Mouse (Mus musculus) stomach, postnatal 0 days (tissue): ENCODE measurements at regions not wholly inside any gene's neighbourhood (a gene's known extent, or its start where the extent isn't known, plus 50 kb on each side); places are given as distances from the start of the nearest gene placed in this dataset.

Source experiments
- ATAC-seq: fragments of 200-750 bp; cut with Nextera tagmentation; 2 replicates; pipeline ENCODE4 v1.8.0; 2017; ENCODE audit not compliant: low FRiP score, low TSS enrichment
- DNase-seq: peaks from one replicate; pipeline ENCODE4 v3.0.0-alpha.2; 2016; ENCODE audit warnings: low spot score
- H3K27ac ChIP-seq: fragments of 300-500 bp; sonication (generic); replicated peaks from 2 replicates; pipeline ENCODE4 v1.5.1; 2014; ENCODE audit warnings: mild to moderate bottlenecking, control low read depth
- H3K27me3 ChIP-seq: fragments of 300-500 bp; sonication (generic); 2 replicates; pipeline ENCODE4 v1.6.1; 2014; ENCODE audit warnings: low read length; ENCODE audit not compliant: control insufficient read depth, insufficient read depth
- H3K36me3 ChIP-seq: fragments of 300-500 bp; sonication (generic); 2 replicates; pipeline ENCODE4 v1.6.1; 2014; ENCODE audit warnings: low read length, mixed read lengths; ENCODE audit not compliant: control insufficient read depth, insufficient read depth
- H3K4me1 ChIP-seq: fragments of 300-500 bp; sonication (generic); replicated peaks from 2 replicates; pipeline ENCODE4 v1.6.1; 2014; ENCODE audit warnings: antibody characterized with exemption; ENCODE audit not compliant: control insufficient read depth, insufficient read depth
- H3K4me2 ChIP-seq: fragments of 300-500 bp; sonication (generic); replicated peaks from 2 replicates; pipeline ENCODE4 v1.6.1; 2014; ENCODE audit warnings: low read depth, mild to moderate bottlenecking, control low read depth, moderate library complexity
- H3K4me3 ChIP-seq: fragments of 300-500 bp; sonication (generic); 2 replicates; pipeline ENCODE4 v1.5.1; 2014; ENCODE audit warnings: low read depth, low read length, control low read depth
- H3K9ac ChIP-seq: fragments of 300-500 bp; sonication (generic); 2 replicates; pipeline ENCODE4 v1.6.1; 2014; ENCODE audit warnings: mild to moderate bottlenecking, low read length, control low read depth, mixed read lengths
- H3K9me3 ChIP-seq: fragments of 300-500 bp; sonication (generic); 2 replicates; pipeline ENCODE4 v1.6.1; 2016; ENCODE audit warnings: low read length; ENCODE audit not compliant: control insufficient read depth
- CTCF ChIP-seq: IDR thresholded peaks from 2 replicates; pipeline ENCODE4 v1.5.1; 2016; ENCODE audit warnings: antibody characterized with exemption, low read depth, mild to moderate bottlenecking, moderate library complexity
- EP300 ChIP-seq: optimal IDR thresholded peaks from 2 replicates; pipeline ENCODE3; 2016; ENCODE audit warnings: antibody characterized with exemption
- WGBS: fragments of 180-500 bp; shearing (Covaris S2); extraction: QIAGEN DNeasy Blood & Tissue Kit; methylation state at CpG from one replicate; pipeline ENCODE4 v1.1.7; 2014; 5-methylcytosine and 5-hydroxymethylcytosine counted together

DNA sequence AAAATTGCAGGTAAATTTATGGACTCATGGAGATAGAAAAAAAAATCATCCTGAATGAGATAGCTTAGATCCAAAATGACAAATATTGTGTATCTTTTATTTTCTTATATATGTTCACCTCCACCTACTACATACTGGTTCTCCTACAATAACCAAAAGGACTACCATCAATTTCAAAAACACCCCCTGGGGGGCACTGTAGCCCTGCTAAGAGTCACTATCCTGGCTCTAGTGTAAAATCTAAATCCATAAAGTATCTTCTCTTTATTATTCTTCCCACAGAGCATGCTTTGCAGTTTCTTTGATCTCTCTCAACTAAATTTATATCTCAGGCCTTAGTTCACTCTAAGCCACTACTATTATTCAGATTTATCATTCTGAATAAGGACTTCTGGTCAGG lies 122.3 kb upstream of the Arhgef26 start:
- ATAC-seq (no peak), DNase-seq (peak; percentile 54)
- Histone ChIP-seq H3K27ac (no peak overlapping the region), H3K4me3 (no peak overlapping the region), H3K4me2 (no peak overlapping the region), H3K36me3 (no peaks in the 10 kb centered on the region), H3K9me3 (no peaks in the 10 kb centered on the region), H3K9ac (no peak overlapping the region), H3K27me3 (no peaks in the 10 kb centered on the region), H3K4me1 (no peaks in the 10 kb centered on the region)
- no peak for TF ChIP-seq EP300
- TF ChIP-seq CTCF: peak; percentile 73

DNA sequence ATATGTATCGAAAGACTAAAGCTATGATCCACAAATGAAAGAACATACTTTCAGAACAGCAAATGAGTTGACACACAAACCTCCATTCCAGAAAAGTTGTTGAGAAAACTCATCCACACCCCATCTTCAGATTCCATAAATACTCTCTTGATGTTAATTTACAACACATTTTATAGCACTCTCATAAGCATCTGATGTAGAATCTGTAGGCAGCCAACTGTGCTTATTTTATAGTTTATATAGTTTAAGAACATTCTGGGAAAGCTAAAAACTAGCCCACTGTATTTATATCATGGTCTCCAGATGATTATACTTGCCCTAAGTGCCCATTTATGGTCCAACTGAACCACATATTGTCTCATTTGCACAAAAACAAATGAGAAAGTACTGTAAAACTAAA lies 120.8 kb upstream of the Arhgef26 start:
- WGBS: 88% methylated on average over 1 of the region's 1 CpGs
- TF ChIP-seq CTCF (no peak), EP300 (no peak)
- H3K4me3 ChIP-seq: no peak overlapping the region

GRCm38 (mm10) chr3:62227697-62228096 lies 110.4 kb upstream of the Arhgef26 start:
- no peak overlapping the region for H3K4me2 ChIP-seq
- H3K27ac ChIP-seq: no peak overlapping the region
- DNase-seq (no peak), ATAC-seq (no peak)
- H3K9me3 ChIP-seq: no peaks in the 10 kb centered on the region
- no peaks in the 10 kb centered on the region for H3K4me1 ChIP-seq
- no peaks in the 10 kb centered on the region for H3K27me3 ChIP-seq
- no peak for TF ChIP-seq CTCF
- TF ChIP-seq EP300: no peak
- H3K9ac ChIP-seq: no peak overlapping the region
- no peaks in the 10 kb centered on the region for H3K36me3 ChIP-seq
- H3K4me3 ChIP-seq: no peak overlapping the region
- 68% methylated on average over 2 of the region's 2 CpGs for WGBS

More for the DNA sequence above, 120.8 kb upstream of the Arhgef26 start:
- no peak for ATAC-seq
- no peak for DNase-seq
- no peak overlapping the region for H3K9ac ChIP-seq
- H3K36me3 ChIP-seq: no peaks in the 10 kb centered on the region
- H3K27ac ChIP-seq: no peak overlapping the region
- H3K27me3 ChIP-seq: no peaks in the 10 kb centered on the region
- no peak overlapping the region for H3K4me2 ChIP-seq
- no peaks in the 10 kb centered on the region for H3K4me1 ChIP-seq
- H3K9me3 ChIP-seq: no peaks in the 10 kb centered on the region

DNA sequence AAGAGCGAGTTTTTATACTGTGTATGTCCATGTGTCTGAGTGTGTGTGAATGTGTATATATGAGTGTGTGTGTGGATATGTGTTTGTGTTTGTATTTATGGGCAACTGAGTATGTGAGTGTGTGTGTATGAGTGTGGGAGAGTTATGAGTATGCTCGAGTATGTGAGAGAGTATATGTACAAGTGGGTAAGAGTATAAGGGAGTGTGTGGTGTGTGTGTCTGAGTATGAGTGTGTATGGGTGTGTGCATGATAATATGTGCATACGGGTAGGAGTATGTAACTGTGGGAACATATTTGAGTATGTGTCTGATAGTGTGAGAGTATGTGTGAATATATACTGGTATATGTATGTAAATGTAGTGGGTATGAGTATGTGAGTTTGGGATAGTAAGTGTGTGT lies 110.0 kb upstream of the Arhgef26 start:
- Histone ChIP-seq H3K36me3 (no peaks in the 10 kb centered on the region), H3K4me1 (no peaks in the 10 kb centered on the region), H3K9ac (no peak overlapping the region), H3K27ac (no peak overlapping the region), H3K9me3 (no peaks in the 10 kb centered on the region), H3K27me3 (no peaks in the 10 kb centered on the region), H3K4me2 (no peak overlapping the region), H3K4me3 (no peak overlapping the region)
- TF ChIP-seq EP300: no peak
- ATAC-seq (no peak), DNase-seq (no peak)
- 77% methylated on average over 3 of the region's 3 CpGs for WGBS

DNA sequence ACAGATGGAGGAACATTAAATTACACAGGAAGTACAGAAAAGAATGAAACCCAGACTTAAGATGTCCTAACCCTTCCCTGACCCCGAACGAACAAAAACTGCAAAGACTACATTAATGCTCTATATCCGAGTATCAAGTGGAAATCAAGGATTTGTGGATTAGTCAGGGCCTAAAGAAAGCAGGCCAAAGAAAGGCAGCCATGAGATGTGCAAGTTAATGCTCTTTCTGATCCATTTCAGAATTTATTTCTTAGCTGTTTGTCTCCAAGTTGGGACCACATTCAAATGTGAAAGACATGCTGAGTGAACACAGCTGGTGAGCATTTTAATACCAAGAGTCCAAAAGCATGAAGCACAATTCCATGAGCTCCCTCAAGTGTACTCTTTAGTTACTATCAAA lies 97.1 kb upstream of the Arhgef26 start:
- WGBS: 45% methylated on average over 3 of the region's 3 CpGs
- no peaks in the 10 kb centered on the region for H3K9me3 ChIP-seq
- ATAC-seq (no peak; the same call in 1 of the 2 replicates), DNase-seq (no peak)
- no peaks in the 10 kb centered on the region for H3K27me3 ChIP-seq
- H3K4me2 ChIP-seq: no peak overlapping the region
- no peak overlapping the region for H3K27ac ChIP-seq
- H3K9ac ChIP-seq: no peak overlapping the region
- H3K36me3 ChIP-seq: no peaks in the 10 kb centered on the region
- TF ChIP-seq CTCF (peak; percentile 8; the same call in 1 of the 2 replicates), EP300 (no peak)
- H3K4me3 ChIP-seq: no peak overlapping the region
- H3K4me1 ChIP-seq: no peaks in the 10 kb centered on the region

GRCm38 (mm10) chr3:62271703-62272102 lies 66.4 kb upstream of the Arhgef26 start:
- TF ChIP-seq CTCF (no peak), EP300 (no peak)
- Histone ChIP-seq H3K4me3 (no peak overlapping the region), H3K9ac (no peak overlapping the region), H3K36me3 (no peaks in the 10 kb centered on the region), H3K4me2 (no peak overlapping the region), H3K4me1 (no peaks in the 10 kb centered on the region), H3K9me3 (no peaks in the 10 kb centered on the region), H3K27ac (no peak overlapping the region), H3K27me3 (no peaks in the 10 kb centered on the region)
- DNase-seq: no peak
- no peak for ATAC-seq
- WGBS: 69% methylated on average over 4 of the region's 4 CpGs
